Mouse (Mus musculus): ENCODE data around the gene Fxr2.

DNA sequence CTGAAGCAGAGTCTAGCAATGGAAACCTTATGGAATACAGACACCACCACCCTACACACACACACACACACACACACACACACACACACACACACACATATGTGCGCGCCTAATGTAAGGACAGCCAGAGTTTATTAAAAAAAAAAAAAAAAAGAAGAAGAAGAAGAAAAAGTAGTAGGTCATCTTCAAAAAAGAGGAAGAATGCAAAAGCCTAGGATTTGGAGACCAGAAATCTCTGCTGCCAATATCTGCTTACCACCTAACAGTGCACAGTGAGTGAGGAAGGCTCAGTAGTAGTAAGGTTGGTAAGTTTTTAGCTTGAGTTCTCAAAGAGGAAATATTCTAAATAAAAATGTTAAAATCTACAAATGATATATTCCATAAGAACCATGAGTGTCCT, 46.4 kb downstream of the Fxr2 start:
- TF ChIP-seq POLR2A (IDR thresholded peaks at IDR 0.05; ENCODE audit: extremely low read depth, insufficient read depth, low read length) (no peak), CTCF (IDR thresholded peaks at IDR 0.05; ENCODE audit: extremely low read depth, insufficient read depth, low read length) (no peak)

All from cortical plate, adult 2 months (tissue).